Mouse (Mus musculus): Measurements from ENCODE around the gene Ap2a1.
A peak's percentile ranks its signal among the peaks of the same experiment; 100 is the strongest.

DNA sequence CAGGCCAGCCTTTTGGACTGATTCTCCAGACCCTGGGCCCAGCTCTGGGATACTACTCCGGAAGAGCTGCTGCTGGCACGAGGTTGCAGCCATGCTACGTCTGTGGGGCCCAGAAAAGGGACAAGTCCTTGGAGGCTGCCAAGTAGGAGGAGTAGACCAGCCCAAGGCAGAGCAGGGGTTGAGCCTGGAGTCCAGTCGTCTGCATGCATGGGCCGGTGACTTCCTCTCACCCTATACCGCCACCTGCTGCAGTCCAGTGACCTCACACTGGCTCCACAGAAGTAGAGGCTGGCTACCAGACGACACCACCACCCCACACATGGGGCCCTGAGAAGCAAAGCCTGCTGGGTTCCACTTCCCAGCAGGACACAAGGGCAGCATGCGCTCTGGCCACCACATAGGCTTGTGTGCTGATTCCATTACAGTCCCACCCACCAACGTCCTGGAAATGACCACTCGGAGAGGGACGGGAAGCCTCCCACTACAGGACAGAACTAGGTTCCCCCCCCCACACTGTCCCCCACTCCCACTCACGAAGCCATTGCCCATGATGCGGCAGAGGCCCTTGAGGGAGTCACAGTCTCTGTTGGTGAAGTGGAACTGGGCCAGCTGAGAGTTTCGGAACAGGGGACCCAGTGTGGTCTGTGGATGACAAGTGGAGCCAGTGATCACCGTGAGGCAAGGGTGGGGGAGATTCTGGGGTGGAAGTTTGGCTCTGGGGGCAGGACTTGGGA is 62.9 kb downstream of the Ap2a1 start:
- TF ChIP-seq CTCF (IDR thresholded peaks at IDR 0.05) (peak; percentile 51), POLR2A (IDR thresholded peaks at IDR 0.05; ENCODE audit: insufficient read depth, low read depth, low read length) (0 out of 2 replicates have a peak, but pooled peaks have one; percentile 35)
